Mouse (Mus musculus): ENCODE measurements around the gene Osbp.

Osbp gene

GRCm38 (mm10) chr19:12011560-12012556 lies 46.1 kb downstream of the Osbp start:
- DNase-seq (ENCODE audit: low read depth, low spot score), result no peak

DNA sequence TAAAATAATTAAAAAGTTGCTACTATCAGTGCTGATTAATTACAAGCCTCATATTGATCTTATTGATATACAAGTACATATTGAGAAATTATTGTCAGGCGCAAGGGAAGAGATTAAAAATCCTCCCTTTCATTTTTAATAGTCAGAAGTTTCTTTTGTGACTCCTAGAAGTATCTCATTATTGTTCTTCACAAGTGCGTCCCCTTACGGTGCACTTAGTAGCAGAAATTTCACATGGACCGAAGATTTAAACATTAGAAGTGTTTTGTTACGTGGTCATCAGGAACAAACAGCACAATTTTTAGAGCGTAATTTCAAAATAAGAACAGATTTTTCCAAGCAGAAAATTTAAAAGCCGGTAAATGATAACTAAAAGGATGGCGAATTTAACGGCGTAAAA lies 46.9 kb downstream of the Osbp start:
- DNase-seq (ENCODE audit: low read depth, low spot score), result no peak

GRCm38 (mm10) chr19:12013228-12013627 lies 47.5 kb downstream of the Osbp start:
- no peak for DNase-seq (ENCODE audit: low read depth, low spot score)

GRCm38 (mm10) chr19:12015708-12016107 lies 50.0 kb downstream of the Osbp start:
- no peak for DNase-seq (ENCODE audit: low read depth, low spot score)

GRCm38 (mm10) chr19:12016192-12016591 lies 50.5 kb downstream of the Osbp start:
- DNase-seq (ENCODE audit: low read depth, low spot score), result no peak

DNA sequence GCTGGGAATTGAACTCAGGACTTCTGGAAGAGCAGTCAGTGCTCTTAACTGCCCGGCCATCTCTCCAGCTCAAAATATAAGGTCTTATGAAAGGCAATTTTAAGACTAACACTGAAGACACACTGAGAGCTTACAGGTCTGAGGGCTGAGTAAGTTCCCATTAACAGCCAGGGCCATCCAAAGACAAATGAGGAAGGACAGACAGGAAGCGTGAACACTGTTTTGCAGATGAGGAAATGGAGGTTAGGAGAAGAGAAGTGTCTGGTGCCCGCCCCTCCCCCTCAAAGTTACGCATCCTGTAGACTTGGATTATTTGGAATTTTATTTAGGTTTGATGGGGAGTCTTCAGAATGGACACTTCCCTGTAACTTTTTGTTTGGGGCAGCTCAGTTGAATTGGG lies 58.4 kb downstream of the Osbp start:
- no peak for DNase-seq (ENCODE audit: low read depth, low spot score)

DNA sequence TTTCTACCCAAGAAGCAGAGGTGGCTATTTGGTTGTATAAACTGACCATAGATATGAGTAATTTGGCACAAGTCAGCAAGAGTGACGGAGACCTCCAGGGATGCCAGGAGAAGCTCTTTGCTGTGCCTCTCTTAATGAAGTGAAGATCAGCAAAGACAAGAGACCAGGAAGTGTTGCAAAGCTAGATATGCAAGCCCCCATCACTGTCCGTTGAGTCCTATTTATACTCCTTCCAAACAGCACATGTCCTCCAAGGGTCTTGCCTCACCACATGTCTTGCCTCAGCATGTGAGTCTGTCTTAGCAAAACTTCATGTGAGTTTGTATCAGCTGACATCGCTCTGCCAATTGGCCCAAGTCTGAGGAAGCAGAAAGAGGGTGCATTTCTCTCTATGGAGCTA lies 59.6 kb downstream of the Osbp start:
- DNase-seq (ENCODE audit: low read depth, low spot score), result no peak

GRCm38 (mm10) chr19:12026606-12027005 lies 60.9 kb downstream of the Osbp start:
- DNase-seq (ENCODE audit: low read depth, low spot score), result no peak

- no peak for DNase-seq (ENCODE audit: low read depth, low spot score)
Observed at GRCm38 (mm10) chr19:12037727-12038126, 72.0 kb downstream of the Osbp start.

DNA sequence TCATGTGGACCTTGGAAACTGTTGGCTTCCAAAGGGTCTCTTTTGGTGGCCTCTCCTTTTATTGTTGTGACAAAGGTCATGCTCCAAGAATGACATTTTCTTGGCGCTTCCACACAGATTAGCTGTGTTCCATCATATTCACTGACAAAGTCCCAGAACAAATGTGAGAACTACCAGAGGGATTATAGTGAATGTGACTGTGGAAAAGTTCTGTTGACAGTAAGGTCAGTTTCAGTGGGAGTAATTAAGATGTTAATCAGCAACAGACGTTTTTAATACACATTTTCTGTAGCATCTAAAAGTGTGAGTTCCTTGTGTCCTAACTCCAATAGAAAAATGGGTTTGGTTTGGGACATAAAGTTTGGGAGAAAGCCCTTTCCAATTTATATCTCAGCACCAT lies 75.5 kb downstream of the Osbp start, which contains the start of gene Olfr1423:
Olfr1423 (minus strand) TSS at position 101 of the 400 bp plus-strand sequence.
- DNase-seq (ENCODE audit: low read depth, low spot score), result no peak

DNA sequence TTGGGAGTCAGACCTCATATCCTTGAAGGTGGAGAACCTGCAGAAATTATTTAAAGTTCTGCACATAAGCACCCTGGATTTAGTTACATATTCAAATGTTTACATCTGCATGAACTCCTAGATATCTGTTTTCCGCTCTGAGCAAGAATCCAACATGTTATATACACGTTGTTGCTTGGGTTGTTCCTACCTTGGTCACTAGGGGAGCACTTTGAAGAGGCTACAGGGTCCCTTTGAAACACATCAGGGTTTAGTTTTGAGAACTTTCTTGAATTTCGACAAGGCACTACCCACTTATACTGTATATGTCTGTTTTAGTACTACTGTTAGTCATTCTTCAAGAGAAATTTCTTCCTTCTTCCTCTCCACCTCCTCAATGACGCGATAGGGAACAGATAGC lies 77.4 kb downstream of the Osbp start:
- no peak for DNase-seq (ENCODE audit: low read depth, low spot score)

All from WW6 (cell line).